Mouse (Mus musculus): ENCODE measurements around the gene Tprgl. TPM values are rescaled to one million over a fixed set of nuclear protein-coding genes. Genes with fewer than 3 reads are reported as not detected.

The Tprgl gene
- polyA plus RNA-seq, 1 experiment from 2014 or later, result 120 TPM

DNA sequence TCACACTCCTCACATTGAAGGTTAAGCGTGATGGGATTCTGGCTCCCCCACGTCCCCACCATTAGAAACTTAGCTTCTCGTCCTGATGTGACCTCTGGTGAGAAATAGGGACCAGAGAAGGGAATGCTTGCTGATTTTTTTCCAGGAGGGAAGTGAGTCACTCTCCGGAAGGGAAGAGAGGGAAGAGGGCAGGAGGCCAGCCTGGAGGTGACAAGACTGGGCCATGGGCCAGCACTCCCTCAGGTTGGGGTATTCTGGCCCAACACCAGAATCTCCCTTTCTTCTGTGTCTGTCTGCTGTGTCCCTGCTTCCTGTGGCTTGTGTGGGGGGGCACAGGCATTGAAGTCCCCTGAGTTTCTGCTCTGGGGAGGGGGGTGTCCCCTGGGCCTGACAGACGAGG lies 23.1 kb upstream of the Tprgl start:
- peaks cover 34% of the 10 kb centered on the region for H3K36me3 ChIP-seq
- H3K9me3 ChIP-seq (replicated peaks), result no peaks in the 10 kb centered on the region
- 87% methylated on average over 5 of the region's 5 CpGs for WGBS
- no peaks in the 10 kb centered on the region for H3K27me3 ChIP-seq (ENCODE audit: low read depth, poor library complexity, severe bottlenecking)
- H3K4me3 ChIP-seq, result no peak overlapping the region
- peaks cover 4% of the 10 kb centered on the region; the same call in 1 of the 2 replicates for H3K4me1 ChIP-seq
- H3K27ac ChIP-seq (replicated peaks), result no peak overlapping the region
- no peak for DNase-seq (ENCODE audit: low spot score)

DNA sequence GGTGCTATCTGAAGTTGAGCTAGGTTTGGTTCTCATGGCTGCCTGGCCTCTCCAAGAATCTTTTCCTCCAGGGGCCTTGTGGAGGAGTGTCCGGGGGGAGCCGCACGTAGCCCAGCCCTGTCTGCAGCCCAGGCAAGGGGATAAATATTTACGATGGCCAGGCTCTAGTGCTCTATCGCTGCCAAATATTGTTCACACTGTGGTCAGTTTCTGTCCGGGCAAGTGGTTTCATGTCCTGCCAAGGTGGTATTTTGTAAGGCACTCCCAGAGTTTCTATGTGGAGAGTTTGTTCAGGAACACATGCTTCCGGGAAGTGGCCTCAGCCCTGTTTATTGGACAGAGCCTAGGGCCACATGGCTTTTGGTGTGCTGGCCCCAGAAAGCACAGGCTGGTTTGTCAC lies 20.5 kb upstream of the Tprgl start:
- Histone ChIP-seq H3K4me1 (peaks cover 11% of the 10 kb centered on the region; the same call in 1 of the 2 replicates), H3K9me3 (replicated peaks) (no peaks in the 10 kb centered on the region), H3K36me3 (peaks cover 50% of the 10 kb centered on the region), H3K27me3 (ENCODE audit: low read depth, poor library complexity, severe bottlenecking) (no peaks in the 10 kb centered on the region), H3K27ac (replicated peaks) (no peak overlapping the region), H3K4me3 (no peak overlapping the region)
- no peak for DNase-seq (ENCODE audit: low spot score)
- WGBS, result 97% methylated on average over 7 of the region's 7 CpGs

DNA sequence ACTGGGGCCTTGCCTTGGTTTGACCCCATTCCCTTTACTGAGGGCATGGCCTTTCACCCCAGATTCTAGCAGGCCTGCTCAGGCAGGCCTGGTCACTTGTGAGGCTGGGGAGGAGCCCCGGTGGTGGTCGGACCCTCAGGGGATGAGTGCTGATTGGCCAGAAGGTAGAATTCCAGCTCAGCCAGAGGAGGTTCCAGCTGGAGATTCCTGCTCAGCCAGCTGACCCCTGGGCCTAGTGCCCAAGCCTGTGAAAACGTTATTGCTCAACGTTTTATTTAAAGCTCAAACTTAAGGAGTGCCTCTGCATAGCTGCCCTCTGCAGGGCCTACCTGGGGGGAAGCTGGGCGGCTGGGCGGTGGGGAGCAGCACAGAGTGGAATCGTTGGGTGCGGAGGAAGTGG lies 16.8 kb upstream of the Tprgl start:
- DNase-seq (ENCODE audit: low spot score), result no peak
- H3K36me3 ChIP-seq, result peaks cover 26% of the 10 kb centered on the region
- H3K27me3 ChIP-seq (ENCODE audit: low read depth, poor library complexity, severe bottlenecking), result peaks cover 14% of the 10 kb centered on the region
- H3K4me1 ChIP-seq, result peaks cover 38% of the 10 kb centered on the region
- no peak overlapping the region for H3K4me3 ChIP-seq
- no peaks in the 10 kb centered on the region for H3K9me3 ChIP-seq (replicated peaks)
- no peak overlapping the region for H3K27ac ChIP-seq (replicated peaks)
- WGBS, result 72% methylated on average over 8 of the region's 8 CpGs

DNA sequence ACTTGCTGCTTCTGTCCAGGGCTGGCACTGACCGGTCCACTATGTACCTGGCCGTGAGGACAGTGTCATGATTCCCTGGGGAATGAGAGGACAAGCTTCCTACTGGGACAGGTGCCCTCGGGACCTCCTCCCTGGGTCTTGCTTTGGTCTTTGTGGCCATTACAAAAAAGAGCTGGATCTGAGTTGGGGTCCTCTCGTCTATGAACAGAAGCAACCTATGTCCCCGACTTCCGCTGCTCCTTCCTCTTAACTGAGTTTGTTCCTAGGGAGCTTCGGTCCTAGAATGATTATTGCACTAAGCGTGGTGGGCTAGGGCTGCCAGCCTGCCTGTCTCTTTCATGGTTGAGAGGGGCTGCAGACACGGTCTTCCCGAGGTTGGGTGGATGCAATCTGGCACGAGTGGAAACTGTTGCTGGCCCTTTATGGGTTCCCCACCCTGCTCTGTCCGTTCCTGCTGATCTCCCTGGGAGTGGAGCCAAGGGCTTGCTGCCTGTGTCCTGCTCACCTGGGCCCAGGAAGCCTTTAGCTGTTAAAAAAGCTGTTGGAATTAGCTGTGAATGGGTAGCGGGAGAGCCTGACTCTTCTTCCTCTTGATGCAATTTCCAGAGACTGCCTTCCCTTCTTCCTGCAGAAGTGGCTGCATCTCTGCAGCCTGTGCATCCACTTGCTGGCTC lies 11.6 kb upstream of the Tprgl start:
- H3K27ac ChIP-seq (replicated peaks), result peak overlapping the region; percentile 79
- peak overlapping the region; percentile 70 for H3K4me3 ChIP-seq
- 45% methylated on average over 13 of the region's 13 CpGs for WGBS
- 0 out of 2 replicates have a peak, but pooled peaks cover 2% of the 10 kb centered on the region for H3K36me3 ChIP-seq
- no peaks in the 10 kb centered on the region for H3K9me3 ChIP-seq (replicated peaks)
- H3K4me1 ChIP-seq, result peaks cover 65% of the 10 kb centered on the region
- peaks cover 61% of the 10 kb centered on the region for H3K27me3 ChIP-seq (ENCODE audit: low read depth, poor library complexity, severe bottlenecking)
- no peak for DNase-seq (ENCODE audit: low spot score)

DNA sequence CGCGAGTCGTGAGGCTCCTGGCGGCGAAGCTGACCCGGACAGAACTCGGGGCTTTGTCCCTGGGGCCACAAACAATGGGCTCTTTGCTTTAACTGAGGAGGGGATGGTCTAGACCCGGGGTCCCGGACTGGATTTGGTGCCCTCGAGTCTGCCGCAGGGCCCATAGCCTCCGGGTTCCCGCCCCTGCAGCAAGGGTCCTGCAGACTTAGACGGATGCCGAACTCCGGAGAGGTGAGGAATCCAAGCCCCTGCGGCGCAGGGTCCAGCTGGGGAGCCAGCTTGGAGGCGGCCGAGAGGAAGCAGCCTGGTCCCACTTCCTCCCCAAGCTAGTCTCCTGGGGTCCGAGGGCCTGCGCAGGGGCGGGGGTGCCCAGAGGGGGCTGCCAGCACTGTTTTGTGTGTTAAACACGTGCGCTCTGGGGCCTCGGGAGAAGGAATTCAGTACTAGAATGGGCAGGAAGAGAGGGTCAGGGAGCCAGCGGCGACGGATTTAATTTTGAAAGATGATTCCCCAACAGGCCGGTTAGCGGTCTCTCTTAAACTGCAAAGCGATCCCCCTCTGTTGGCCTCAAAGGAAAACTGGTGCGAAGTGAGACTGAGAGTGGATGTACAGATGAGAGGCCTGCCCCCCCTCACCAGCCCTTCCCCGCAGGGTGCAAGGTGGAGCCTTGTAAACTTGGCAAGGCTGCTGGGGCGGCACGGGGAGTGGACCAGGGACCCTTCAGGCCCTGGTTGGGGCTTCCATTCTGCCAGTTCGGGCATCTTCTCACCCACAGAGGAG lies 10.9 kb upstream of the Tprgl start:
- Histone ChIP-seq H3K4me3 (peak overlapping the region; percentile 70), H3K27me3 (ENCODE audit: low read depth, poor library complexity, severe bottlenecking) (peaks cover 61% of the 10 kb centered on the region), H3K4me1 (peaks cover 58% of the 10 kb centered on the region), H3K9me3 (replicated peaks) (no peaks in the 10 kb centered on the region), H3K36me3 (no peaks in the 10 kb centered on the region), H3K27ac (replicated peaks) (peak overlapping the region; percentile 79)
- 1% methylated on average over 37 of the region's 37 CpGs for WGBS
- peak; percentile 67 for DNase-seq (ENCODE audit: low spot score)

DNA sequence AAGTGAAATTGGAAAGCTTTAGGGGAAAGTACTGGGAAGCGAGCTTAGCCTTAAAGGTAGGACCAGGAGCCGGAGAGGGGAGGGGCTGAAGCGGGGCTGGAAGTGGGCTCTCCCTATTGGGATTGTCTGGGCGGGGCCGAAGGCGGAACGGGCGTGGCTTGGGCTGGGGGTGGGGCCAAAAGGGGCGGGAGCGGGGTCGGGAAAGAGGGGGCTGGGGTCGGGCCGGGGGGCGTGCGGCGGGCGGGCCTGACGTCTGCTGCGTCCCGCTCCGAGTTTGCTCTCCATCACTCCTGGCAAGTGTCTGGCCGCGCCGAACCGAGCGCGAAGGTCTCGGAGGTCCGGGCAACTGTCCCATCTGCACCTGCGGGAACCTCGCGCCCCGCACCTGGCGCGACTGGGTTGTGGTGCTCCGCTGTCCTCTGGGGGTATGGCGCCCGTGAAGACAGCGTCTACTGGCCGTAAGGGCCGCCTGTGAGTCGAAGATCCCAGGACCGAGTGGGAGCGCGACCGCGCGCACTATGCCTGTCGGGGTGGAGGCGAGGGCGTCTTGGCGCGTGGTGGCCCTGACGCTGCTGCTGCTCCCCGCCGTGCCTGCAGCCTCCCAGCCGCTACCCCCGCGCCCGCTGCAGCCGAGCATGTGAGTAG lies 10.2 kb upstream of the Tprgl start, which contains the start of gene Megf6:
Gene Megf6, plus strand, starts transcription at position 225 of the 645 bp plus-strand sequence.
- peak within 1 kb of the TSS; percentile 79 for H3K27ac ChIP-seq (replicated peaks)
- no peaks in the 10 kb centered on the region for H3K36me3 ChIP-seq
- peak; percentile 85 for DNase-seq (ENCODE audit: low spot score)
- peaks cover 52% of the 10 kb centered on the region for H3K4me1 ChIP-seq
- peak within 1 kb of the TSS; percentile 70 for H3K4me3 ChIP-seq
- under 1% methylated on average over 51 of the region's 61 CpGs for WGBS
- H3K27me3 ChIP-seq (ENCODE audit: low read depth, poor library complexity, severe bottlenecking), result peaks cover 61% of the 10 kb centered on the region
- no peaks in the 10 kb centered on the region for H3K9me3 ChIP-seq (replicated peaks)

DNA sequence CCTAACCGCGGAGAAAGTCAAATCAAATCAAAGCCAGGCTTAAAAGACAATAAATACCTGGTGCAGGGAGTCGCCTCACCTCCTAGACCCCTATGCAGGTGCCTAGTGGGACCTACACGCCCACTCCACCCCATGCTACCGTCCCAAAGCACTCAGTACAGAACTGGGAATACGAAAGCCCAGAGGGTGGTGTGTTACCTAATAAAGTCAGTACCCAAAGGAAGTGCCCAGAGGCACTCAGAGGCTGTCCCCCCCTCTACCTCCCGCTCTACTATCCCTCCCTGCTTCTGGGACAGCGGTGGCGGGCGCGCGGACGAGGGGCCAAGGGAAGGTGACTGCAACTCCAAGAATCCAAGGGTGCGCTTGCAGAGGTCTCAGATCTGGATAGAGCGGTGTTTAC lies 9.6 kb upstream of the Tprgl start:
- DNase-seq (ENCODE audit: low spot score), result no peak
- no peaks in the 10 kb centered on the region for H3K9me3 ChIP-seq (replicated peaks)
- H3K36me3 ChIP-seq, result no peaks in the 10 kb centered on the region
- peaks cover 61% of the 10 kb centered on the region for H3K27me3 ChIP-seq (ENCODE audit: low read depth, poor library complexity, severe bottlenecking)
- peak overlapping the region; percentile 70 for H3K4me3 ChIP-seq
- H3K27ac ChIP-seq (replicated peaks), result 0 out of 2 replicates have a peak overlapping the region, but pooled peaks have one; percentile 79
- peaks cover 51% of the 10 kb centered on the region for H3K4me1 ChIP-seq
- WGBS, result 2% methylated on average over 15 of the region's 15 CpGs

DNA sequence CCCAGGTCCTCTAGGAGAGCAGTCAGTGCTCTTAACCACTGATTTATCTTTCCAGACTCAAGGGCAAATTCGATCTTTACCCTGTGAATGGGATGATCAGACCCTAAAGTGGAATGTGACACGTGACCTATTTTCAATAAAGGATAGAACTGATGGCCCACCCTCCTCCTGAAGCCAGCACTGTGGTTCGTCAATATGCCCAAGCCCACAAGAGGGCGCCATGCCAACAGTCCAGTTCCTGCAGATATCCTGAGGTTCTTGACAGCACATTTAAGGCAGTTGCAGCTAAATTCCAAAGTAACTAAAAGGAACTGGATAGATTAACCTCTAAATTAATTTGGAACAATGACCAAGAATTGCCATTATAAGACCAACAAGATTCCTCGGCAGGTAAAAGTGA lies 6.6 kb upstream of the Tprgl start:
- peak; percentile 55 for DNase-seq (ENCODE audit: low spot score)
- Histone ChIP-seq H3K9me3 (replicated peaks) (no peaks in the 10 kb centered on the region), H3K4me1 (peaks cover 27% of the 10 kb centered on the region), H3K27me3 (ENCODE audit: low read depth, poor library complexity, severe bottlenecking) (peaks cover 44% of the 10 kb centered on the region), H3K27ac (replicated peaks) (no peak overlapping the region), H3K4me3 (no peak overlapping the region), H3K36me3 (no peaks in the 10 kb centered on the region)
- 28% methylated on average over 5 of the region's 5 CpGs for WGBS

DNA sequence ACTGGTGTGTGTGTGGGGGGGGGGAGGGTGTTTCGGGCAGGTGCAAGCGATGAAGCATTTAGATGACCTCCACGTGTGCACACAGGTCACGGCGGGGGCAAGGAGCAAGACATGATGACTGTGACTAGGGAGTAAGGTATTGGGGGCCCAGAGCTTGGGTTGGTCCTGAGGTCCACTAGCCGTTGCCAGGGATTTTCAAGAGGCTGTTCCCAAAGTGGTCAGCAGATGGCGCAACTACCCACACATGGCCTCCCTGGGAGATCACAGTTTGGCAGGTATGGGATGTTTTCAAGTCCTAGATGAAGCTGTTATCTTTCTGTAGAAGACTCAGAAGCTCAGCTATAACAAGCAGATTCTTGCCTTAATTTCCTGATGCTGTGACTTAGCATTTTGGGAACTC lies 2.8 kb upstream of the Tprgl start:
- Histone ChIP-seq H3K9me3 (replicated peaks) (no peaks in the 10 kb centered on the region), H3K4me1 (peaks cover 25% of the 10 kb centered on the region), H3K36me3 (peaks cover 6% of the 10 kb centered on the region), H3K27me3 (ENCODE audit: low read depth, poor library complexity, severe bottlenecking) (peaks cover 6% of the 10 kb centered on the region), H3K4me3 (no peak overlapping the region), H3K27ac (replicated peaks) (no peak overlapping the region)
- peak; percentile 75 for DNase-seq (ENCODE audit: low spot score)
- WGBS, result 15% methylated on average over 7 of the region's 7 CpGs

DNA sequence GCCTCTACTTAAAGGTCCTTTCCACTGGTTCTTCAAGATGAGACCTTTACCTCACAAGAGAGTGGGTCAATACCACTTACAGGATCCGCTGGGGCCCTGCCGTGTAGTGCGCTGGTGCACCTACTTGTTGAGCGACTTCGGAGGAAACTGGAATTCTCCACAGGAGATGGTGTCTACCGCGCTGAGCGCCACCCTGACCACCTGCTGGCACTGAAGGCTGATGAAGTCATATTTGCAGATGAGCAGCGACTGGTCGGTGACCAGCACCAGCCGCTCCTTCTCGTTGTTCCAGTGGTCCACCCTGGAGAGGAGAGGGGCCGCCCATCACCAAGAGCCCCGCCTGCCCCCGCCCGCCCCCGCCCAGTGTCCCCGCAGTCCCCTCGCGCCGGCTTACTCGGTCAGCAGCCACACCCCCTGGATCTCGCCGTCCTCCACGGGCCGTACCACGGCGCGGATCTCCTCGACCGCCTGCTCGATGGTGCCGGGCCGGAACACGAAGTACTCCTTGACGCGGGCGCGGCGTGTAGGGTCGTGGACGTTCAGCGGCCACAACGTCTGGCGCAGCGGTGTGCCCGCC lies 417 bp downstream of the Tprgl start:
- Histone ChIP-seq H3K27ac (replicated peaks) (peak overlapping the region; percentile 85), H3K9me3 (replicated peaks) (no peaks in the 10 kb centered on the region), H3K4me3 (peak overlapping the region; percentile 94), H3K4me1 (peaks cover 35% of the 10 kb centered on the region), H3K36me3 (peaks cover 38% of the 10 kb centered on the region), H3K27me3 (ENCODE audit: low read depth, poor library complexity, severe bottlenecking) (no peaks in the 10 kb centered on the region)
- DNase-seq (ENCODE audit: low spot score), result no peak
- WGBS, result 3% methylated on average over 47 of the region's 47 CpGs

DNA sequence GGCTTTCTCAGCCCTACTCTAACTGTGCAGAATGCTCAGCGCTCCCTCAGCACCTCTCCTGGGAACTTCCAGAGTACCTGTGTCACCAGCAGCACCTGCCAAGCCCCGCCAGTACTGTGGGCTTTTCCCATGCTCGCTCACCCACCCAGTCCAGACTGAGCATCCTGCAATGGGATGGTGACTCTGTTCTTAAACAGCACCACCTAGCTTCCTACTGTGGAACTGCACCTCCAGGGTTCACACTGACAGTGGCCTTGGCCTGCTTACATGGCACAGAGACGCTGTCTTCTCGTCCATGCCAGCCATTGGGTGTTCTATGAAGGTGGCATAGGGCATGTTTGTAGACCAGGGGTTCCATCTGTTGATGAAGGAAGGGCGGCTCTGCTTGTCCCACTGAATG lies 1.5 kb downstream of the Tprgl start:
- Histone ChIP-seq H3K4me1 (peaks cover 45% of the 10 kb centered on the region), H3K9me3 (replicated peaks) (no peaks in the 10 kb centered on the region), H3K36me3 (peaks cover 49% of the 10 kb centered on the region), H3K27ac (replicated peaks) (no peak overlapping the region), H3K4me3 (peak overlapping the region; percentile 94; the same call in 1 of the 2 replicates), H3K27me3 (ENCODE audit: low read depth, poor library complexity, severe bottlenecking) (0 out of 2 replicates have a peak, but pooled peaks cover 3% of the 10 kb centered on the region)
- DNase-seq (ENCODE audit: low spot score), result peak; percentile 85
- WGBS, result 19% methylated on average over 6 of the region's 6 CpGs

DNA sequence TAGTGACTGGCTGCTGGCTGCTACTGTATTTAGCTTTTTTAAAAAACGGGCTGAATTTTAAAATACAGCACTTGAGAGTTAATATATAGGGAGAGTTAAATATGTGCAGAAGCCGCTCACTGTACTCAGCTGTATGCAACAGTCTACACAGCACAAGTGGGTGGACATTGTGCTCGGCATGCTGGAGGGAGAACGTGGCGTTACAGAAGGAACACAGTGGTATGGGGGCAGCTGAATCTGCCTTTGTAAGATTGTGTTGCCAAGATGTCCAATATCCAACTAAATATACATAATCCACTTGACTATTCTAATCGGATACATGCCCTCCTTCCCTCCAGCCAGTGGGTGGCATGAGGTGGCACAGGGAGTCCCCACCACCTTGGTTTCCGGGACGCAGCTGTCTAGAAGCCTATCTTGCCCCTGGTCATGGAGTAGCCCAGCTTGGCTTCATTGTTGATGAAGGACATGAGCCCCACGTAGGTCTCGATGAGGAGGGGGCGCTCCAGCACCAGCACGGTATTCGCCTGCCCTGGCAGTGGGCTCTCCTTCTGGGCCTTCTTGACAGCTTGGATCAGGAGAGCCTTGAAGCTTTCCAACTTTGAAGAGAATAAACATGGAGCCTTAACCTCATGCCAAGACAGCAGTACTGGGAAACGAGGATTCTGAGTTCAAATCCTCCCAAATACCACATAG lies 2.4 kb downstream of the Tprgl start:
- Histone ChIP-seq H3K27ac (replicated peaks) (no peak overlapping the region), H3K27me3 (ENCODE audit: low read depth, poor library complexity, severe bottlenecking) (0 out of 2 replicates have a peak, but pooled peaks cover 3% of the 10 kb centered on the region), H3K36me3 (peaks cover 55% of the 10 kb centered on the region), H3K4me3 (no peak overlapping the region), H3K9me3 (replicated peaks) (no peaks in the 10 kb centered on the region), H3K4me1 (peaks cover 46% of the 10 kb centered on the region)
- WGBS, result 94% methylated on average over 14 of the region's 14 CpGs
- no peak for DNase-seq (ENCODE audit: low spot score)

Measured in midbrain, embryonic 10.5 days (tissue).